Mouse (Mus musculus) erythroblast, embryonic 14.5 days (primary cell): ENCODE measurements around the gene Rpl23a. TPM values are rescaled to one million over a fixed set of nuclear protein-coding genes. Genes with fewer than 3 reads are reported as not detected.

ENCODE experiments used
- H3K27me3 ChIP-seq: 2 replicates; pipeline ENCODE4 v1.6.1; 2012; ENCODE audit warnings: inconsistent platforms; ENCODE audit not compliant: control insufficient read depth
- H3K36me3 ChIP-seq: 2 replicates; pipeline ENCODE4 v1.6.1; 2012; ENCODE audit warnings: mild to moderate bottlenecking, inconsistent platforms; ENCODE audit not compliant: control insufficient read depth
- H3K4me1 ChIP-seq: 2 replicates; pipeline ENCODE4 v1.6.1; 2012; ENCODE audit warnings: inconsistent platforms; ENCODE audit not compliant: control insufficient read depth
- H3K4me3 ChIP-seq: replicated peaks from 2 replicates; pipeline ENCODE3; 2012; ENCODE audit warnings: moderate library complexity, mild to moderate bottlenecking, inconsistent platforms
- H3K9me3 ChIP-seq: 2 replicates; pipeline ENCODE4 v1.6.1; 2012; ENCODE audit warnings: low read length, inconsistent platforms, mixed read lengths; ENCODE audit not compliant: control insufficient read depth
- GATA1 ChIP-seq: IDR thresholded peaks from 2 replicates; pipeline ENCODE4 v1.6.1; 2012; ENCODE audit warnings: low read length, inconsistent platforms, mixed read lengths
- TAL1 ChIP-seq: IDR thresholded peaks from 3 replicates; pipeline ENCODE4 v1.6.1; 2012; ENCODE audit warnings: low read length, inconsistent platforms, mixed read lengths
- polyA plus RNA-seq: library from polyadenylated mRNA; stranded (reverse); fragments of >175 nt; gene quantifications from 2 replicates; pipeline ENCODE4 v1.2.3, GENCODE M21; 2012

Rpl23a gene
- 168 and 429 TPM in 2 replicates for polyA plus RNA-seq

DNA sequence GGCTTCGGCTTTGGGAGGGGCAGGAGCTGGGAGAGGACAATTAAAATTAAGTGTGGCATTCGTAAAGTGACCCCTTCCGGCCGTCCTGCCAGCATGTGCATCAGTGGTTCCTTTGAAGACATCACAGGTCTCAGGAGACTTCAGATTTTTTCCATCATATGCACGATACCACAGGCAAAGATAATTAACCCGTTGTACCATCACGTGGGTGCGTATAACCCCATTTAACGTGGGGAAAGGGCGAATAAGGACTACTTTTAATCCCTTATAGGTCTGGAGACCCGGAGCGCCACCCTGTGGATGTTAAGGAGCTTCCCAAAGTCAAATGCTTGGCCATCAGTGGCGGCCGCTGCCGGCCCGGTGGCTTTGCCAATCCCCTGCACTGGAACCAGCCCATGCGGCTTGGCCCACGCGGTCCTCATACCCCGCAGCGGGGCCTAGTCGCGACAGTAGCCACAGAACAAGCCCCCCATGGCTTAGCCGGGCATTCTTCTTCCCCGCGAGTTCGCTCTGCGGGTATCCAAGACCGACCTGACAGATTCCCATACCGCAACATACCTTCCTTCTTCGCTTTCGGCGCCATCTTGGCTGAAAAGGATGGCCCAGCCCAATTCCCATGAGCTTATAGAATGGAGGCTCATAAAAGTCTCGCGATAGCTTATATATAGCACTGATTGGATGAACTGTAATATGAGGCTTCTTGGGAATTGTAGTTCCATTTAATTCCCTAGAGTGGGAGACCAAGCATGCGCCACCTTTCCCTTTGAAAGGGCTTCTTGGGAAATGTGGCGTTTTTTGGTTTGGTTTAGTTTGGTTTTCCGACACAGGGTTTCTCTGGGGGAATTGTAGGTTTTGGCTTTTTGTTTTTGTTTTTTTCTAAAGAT lies at the start of gene Rpl23a:
Gene Rpl23a, minus strand, starts transcription at position 624 of the 884 bp plus-strand sequence.
- Histone ChIP-seq H3K9me3 (peaks cover 2% of the 10 kb centered on the region; the same call in 1 of the 2 replicates), H3K36me3 (peaks cover 41% of the 10 kb centered on the region), H3K27me3 (peaks cover 26% of the 10 kb centered on the region), H3K4me1 (peaks cover 56% of the 10 kb centered on the region), H3K4me3 (peak within 1 kb of the TSS; percentile 88)
- no peak for TF ChIP-seq TAL1
- no peak for TF ChIP-seq GATA1

DNA sequence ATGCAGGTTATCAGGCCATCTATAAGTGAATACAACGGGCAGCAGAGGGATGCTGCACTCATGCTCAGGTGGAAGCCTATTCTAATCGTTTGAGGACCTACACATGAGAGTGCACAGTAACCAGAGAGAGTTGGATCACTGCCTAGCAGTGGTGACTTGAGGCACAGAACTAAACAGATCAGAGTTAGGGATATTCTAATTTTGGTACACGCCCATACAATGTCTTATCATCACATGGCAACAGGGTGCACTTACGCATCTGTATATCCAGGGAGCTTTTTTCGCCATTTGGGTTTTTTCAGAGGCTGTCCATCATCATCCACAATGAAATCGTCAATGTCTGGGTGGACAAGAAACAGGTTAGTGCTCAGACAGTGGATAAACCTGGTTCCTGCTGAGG lies 48.1 kb upstream of the Rpl23a start:
- Histone ChIP-seq H3K4me1 (peaks cover 5% of the 10 kb centered on the region), H3K27me3 (no peaks in the 10 kb centered on the region), H3K4me3 (no peak overlapping the region), H3K36me3 (peaks cover 91% of the 10 kb centered on the region), H3K9me3 (no peaks in the 10 kb centered on the region)
- TF ChIP-seq GATA1: no peak
- TF ChIP-seq TAL1: no peak

DNA sequence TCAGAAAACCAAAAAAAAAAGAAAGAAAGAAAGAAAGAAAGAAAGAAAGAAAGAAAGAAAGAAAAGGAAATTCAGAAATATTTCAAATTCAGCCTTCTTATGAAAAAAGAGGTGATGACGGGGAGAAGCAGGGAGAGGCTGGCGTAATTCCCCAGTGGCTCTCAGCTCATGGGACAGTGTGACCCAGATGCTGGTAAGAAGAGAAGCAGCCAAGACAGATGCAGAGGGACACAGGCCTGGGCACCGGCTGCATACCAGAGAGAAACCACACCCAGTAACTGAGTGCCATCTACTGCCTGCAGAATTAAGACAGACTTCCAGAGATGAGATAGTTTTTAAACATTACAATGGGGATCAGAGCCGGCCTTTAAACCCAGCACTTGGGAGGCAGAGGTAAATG lies 40.2 kb upstream of the Rpl23a start:
- Histone ChIP-seq H3K4me1 (no peaks in the 10 kb centered on the region), H3K9me3 (no peaks in the 10 kb centered on the region), H3K36me3 (peaks cover 97% of the 10 kb centered on the region), H3K27me3 (no peaks in the 10 kb centered on the region), H3K4me3 (no peak overlapping the region)
- TF ChIP-seq GATA1 (no peak), TAL1 (no peak)

GRCm38 (mm10) chr11:78215709-78216317 lies 32.4 kb upstream of the Rpl23a start:
- TF ChIP-seq GATA1: no peak
- no peak for TF ChIP-seq TAL1
- no peaks in the 10 kb centered on the region for H3K4me1 ChIP-seq
- H3K9me3 ChIP-seq: no peaks in the 10 kb centered on the region
- no peaks in the 10 kb centered on the region for H3K27me3 ChIP-seq
- peaks cover 98% of the 10 kb centered on the region for H3K36me3 ChIP-seq
- no peak overlapping the region for H3K4me3 ChIP-seq

- TF ChIP-seq GATA1 (no peak), TAL1 (no peak)
- H3K27me3 ChIP-seq: no peaks in the 10 kb centered on the region
- no peak overlapping the region for H3K4me3 ChIP-seq
- no peaks in the 10 kb centered on the region for H3K9me3 ChIP-seq
- peaks cover 98% of the 10 kb centered on the region for H3K36me3 ChIP-seq
- H3K4me1 ChIP-seq: no peaks in the 10 kb centered on the region
These were observed 29.9 kb upstream of the Rpl23a start for GRCm38 (mm10) chr11:78213086-78213817.

- H3K4me1 ChIP-seq: no peaks in the 10 kb centered on the region
- H3K36me3 ChIP-seq: peaks cover 99% of the 10 kb centered on the region
- no peak for TF ChIP-seq TAL1
- no peak for TF ChIP-seq GATA1
- no peaks in the 10 kb centered on the region for H3K27me3 ChIP-seq
- H3K9me3 ChIP-seq: no peaks in the 10 kb centered on the region
- no peak overlapping the region for H3K4me3 ChIP-seq
These were observed 28.1 kb upstream of the Rpl23a start for GRCm38 (mm10) chr11:78211513-78211912.

DNA sequence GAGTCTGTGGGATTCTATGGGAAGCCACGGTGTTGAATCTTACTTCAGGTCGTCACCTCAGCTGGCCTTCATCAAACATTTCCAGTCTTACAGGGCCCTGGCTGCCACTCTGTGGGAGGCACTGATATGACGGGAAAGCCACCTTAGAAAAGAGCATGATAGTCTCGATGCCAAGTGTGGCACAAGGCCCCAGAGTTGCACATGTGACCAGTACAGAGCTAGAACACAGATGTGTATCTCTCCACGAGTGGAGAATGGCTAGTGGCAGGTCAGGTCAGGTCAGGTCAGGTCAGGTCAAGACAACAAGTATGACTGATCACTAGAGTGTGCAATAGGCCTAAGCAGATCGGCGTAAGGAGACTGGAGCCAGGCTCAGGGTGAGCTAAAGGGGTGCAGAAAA lies 27.2 kb upstream of the Rpl23a start:
- H3K9me3 ChIP-seq: no peaks in the 10 kb centered on the region
- H3K27me3 ChIP-seq: no peaks in the 10 kb centered on the region
- no peak for TF ChIP-seq TAL1
- no peak for TF ChIP-seq GATA1
- peaks cover 99% of the 10 kb centered on the region for H3K36me3 ChIP-seq
- no peak overlapping the region for H3K4me3 ChIP-seq
- no peaks in the 10 kb centered on the region for H3K4me1 ChIP-seq

DNA sequence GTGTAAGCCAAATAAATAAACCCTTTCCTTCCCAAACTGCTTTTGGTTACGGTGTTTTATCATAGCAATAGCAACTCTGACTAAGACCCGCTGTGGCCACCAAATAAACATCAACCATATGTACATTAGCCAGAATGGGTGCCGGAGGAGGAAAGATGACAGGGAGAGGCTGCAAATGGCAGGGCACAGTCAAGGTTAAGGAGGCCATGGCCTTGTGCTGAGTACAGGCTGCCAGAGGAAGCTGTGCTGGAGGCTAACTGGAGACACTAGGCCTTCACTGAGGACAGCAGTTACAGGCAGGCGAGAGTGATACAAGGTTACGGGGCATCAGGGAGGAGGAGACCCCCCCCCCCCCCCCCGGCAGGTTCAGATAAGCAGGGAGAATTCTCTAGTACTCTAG lies 26.5 kb upstream of the Rpl23a start:
- TF ChIP-seq GATA1 (no peak), TAL1 (no peak)
- H3K4me1 ChIP-seq: no peaks in the 10 kb centered on the region
- H3K9me3 ChIP-seq: no peaks in the 10 kb centered on the region
- no peaks in the 10 kb centered on the region for H3K27me3 ChIP-seq
- peaks cover 100% of the 10 kb centered on the region for H3K36me3 ChIP-seq
- no peak overlapping the region for H3K4me3 ChIP-seq

DNA sequence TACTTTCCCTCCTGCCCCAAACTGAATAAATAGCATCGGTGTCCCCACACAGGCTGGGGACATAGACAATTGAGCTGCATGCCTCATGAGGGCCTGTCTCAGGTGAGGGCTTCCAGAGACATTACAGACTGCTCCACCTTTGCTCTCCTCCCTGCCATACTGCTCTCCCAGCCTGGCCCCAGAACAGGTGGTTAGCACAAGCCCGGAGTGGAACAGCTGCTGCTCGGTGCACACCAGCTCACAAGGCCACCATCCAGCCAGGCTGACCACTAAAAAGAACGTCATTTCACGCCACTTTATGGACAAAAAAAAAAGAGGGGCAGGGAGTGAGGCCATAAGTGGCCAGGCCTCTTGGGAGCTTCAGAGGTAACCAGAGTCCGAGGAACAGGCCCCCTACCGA lies 23.8 kb upstream of the Rpl23a start:
- no peaks in the 10 kb centered on the region for H3K27me3 ChIP-seq
- H3K36me3 ChIP-seq: peaks cover 88% of the 10 kb centered on the region
- H3K4me1 ChIP-seq: no peaks in the 10 kb centered on the region
- no peaks in the 10 kb centered on the region for H3K9me3 ChIP-seq
- H3K4me3 ChIP-seq: no peak overlapping the region
- TF ChIP-seq GATA1 (no peak), TAL1 (no peak)
